21 mouse cellular contexts compared by ENCODE assay signal in the genomic region with DNA sequence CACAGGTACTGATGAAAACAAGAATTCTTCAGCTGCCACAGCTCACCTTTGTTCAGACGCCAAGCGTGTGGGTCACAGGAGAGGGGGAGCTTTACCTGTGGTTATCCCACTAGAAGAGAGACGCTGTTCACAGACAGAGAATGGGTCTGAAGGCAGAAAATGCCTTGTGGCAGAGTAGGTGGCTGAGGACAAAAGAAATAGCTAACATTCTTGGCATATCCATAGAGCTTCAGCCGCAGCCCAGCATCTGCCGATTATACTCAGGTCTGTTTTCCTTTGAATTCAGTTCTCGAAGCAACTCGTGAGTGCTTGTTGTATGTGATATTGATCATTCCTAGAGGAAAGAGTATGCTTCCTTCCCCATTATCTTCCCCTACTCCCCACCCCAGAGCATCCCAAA.
"Had no signal": no experiment of that assay in that cellular context is flagged by ENCODE, and none has a peak within 500 bp of the region (broad histone marks: within the 10 kb centered on the region; RNA-seq: fewer than 3 reads in every experiment).

No protein-coding gene starts in this region.

- H3K9me3 ChIP-seq: heart, embryonic 12.5 days; hindbrain, embryonic 10.5 days; hindbrain, embryonic 12.5 days; intestine, embryonic 15.5 days; limb, embryonic 15.5 days; liver, embryonic 12.5 days had no signal

- DNase-seq: gastrocnemius, adult 2 months; gastrocnemius, postnatal 10 days; gastrocnemius, postnatal 25 days; heart, adult 2 months; heart, postnatal 10 days; heart, postnatal 4 days; kidney, adult 18-20 months; kidney, adult 8-10 months; kidney, postnatal 10 days; kidney, postnatal 25 days; kidney, postnatal 4 days had no signal

- H3K27me3 ChIP-seq: heart, embryonic 12.5 days; hindbrain, embryonic 12.5 days; intestine, embryonic 15.5 days; limb, embryonic 13.5 days; limb, embryonic 15.5 days; liver, embryonic 12.5 days had no signal

- H3K36me3 ChIP-seq: heart, embryonic 12.5 days; hindbrain, embryonic 10.5 days; hindbrain, embryonic 12.5 days; intestine, embryonic 15.5 days; limb, embryonic 13.5 days; limb, embryonic 15.5 days; liver, embryonic 12.5 days had no signal

- H3K4me1 ChIP-seq: hindbrain, embryonic 12.5 days; intestine, embryonic 15.5 days; liver, embryonic 12.5 days had no signal

- H3K27ac ChIP-seq: gastrocnemius, adult 2 months; heart, adult 2 months; hindbrain, embryonic 10.5 days; hindbrain, embryonic 12.5 days; hindbrain, embryonic 14.5 days; intestine, embryonic 15.5 days; layer of hippocampus, adult 2 months; left cerebral cortex, adult 2 months; limb, embryonic 13.5 days; limb, embryonic 15.5 days; liver, embryonic 12.5 days had no signal

- H3K4me3 ChIP-seq: gastrocnemius, adult 2 months; heart, adult 2 months; heart, embryonic 12.5 days; hindbrain, embryonic 10.5 days; hindbrain, embryonic 12.5 days; intestine, embryonic 15.5 days; layer of hippocampus, adult 2 months; left cerebral cortex, adult 2 months; limb, embryonic 13.5 days; limb, embryonic 15.5 days; liver, embryonic 12.5 days had no signal
